Mouse (Mus musculus) embryonic fibroblast, embryonic 13.5 days (primary cell): ENCODE results near the gene CK137956. TPM values are rescaled to one million over a fixed set of nuclear protein-coding genes. Genes with fewer than 3 reads are reported as not detected.
A peak's percentile ranks its signal among the peaks of the same experiment; 100 is the strongest.

Experiments
- H3K27ac ChIP-seq: 2 replicates; pipeline ENCODE4 v1.5.1; 2012; ENCODE audit warnings: low read length, control low read depth, inconsistent platforms; ENCODE audit not compliant: insufficient read depth
- H3K4me1 ChIP-seq: 2 replicates; pipeline ENCODE4 v1.6.1; 2011; ENCODE audit warnings: low read length; ENCODE audit not compliant: control insufficient read depth, insufficient read depth
- H3K4me3 ChIP-seq: 2 replicates; pipeline ENCODE4 v1.5.1; 2011; ENCODE audit warnings: mild to moderate bottlenecking, control low read depth, low read length; ENCODE audit not compliant: insufficient read depth
- CTCF ChIP-seq: IDR thresholded peaks from 2 replicates; pipeline ENCODE4 v1.5.1; 2011; ENCODE audit warnings: mild to moderate bottlenecking, control low read depth, low read length, moderate library complexity, borderline replicate concordance; ENCODE audit not compliant: insufficient read depth
- POLR2A ChIP-seq: IDR thresholded peaks from 2 replicates; pipeline ENCODE4 v1.6.1; 2011; ENCODE audit warnings: low read depth, mild to moderate bottlenecking, control low read depth, low read length, moderate library complexity
- polyA plus RNA-seq: library from polyadenylated mRNA; stranded (reverse); fragments of >200 nt; gene quantifications from 2 replicates; pipeline ENCODE4 v1.2.4, GENCODE M21; 2011; ENCODE audit warnings: low read depth; ENCODE audit not compliant: missing spikeins, insufficient read length

Gene CK137956
- polyA plus RNA-seq = not detected in 2 replicates

DNA sequence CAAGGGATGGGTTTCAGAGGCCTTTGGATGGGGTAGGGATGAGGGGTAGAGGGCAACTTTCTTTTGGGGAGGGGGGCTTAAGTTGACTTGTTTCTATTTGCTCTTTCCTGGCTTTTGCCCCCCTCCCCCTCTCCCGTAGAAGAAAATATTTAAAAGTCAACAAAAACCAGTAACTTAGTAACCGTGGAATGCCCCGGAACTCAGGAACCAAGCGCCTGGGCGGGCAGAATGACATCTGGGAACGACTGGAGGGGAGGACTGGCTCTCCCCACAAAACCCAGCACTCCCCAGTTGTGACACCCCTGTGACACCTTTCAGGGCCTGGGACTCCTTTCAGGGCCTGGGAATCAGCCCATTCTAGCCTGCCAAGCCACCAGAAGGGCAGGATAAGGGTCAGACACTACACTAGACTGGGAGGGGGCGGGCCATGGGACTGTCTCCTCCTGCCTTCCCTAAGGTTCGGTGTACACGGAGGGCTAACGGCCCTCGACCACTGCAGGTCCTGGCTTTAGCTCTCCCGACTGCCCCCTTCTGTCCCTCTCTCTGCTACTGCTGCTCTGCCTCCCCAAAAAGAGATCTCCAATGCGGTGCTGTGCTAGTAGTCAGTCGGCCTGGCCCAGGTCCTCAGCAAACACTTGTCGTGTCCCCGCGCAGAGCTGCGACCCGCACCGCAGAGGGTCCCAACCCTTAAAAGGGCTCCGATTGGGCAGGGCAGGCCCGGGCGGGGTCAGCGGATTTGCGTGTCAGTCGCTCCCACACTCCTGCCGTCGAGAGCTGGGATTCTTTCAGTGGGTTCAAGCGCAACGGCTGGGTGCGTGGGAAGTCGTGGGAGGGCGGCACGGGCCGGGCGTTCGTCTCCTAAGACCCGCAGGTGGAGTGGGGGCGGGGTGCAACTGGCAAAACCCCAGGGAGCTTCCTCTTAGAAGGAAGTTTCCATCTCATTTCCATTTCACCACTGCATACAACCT lies at the start of gene CK137956:
CK137956 (minus strand) TSS at position 51 of the 968 bp plus-strand sequence.
- TF ChIP-seq POLR2A (no peak), CTCF (no peak)
- H3K4me3 ChIP-seq = no peak within 1 kb of the TSS
- H3K27ac ChIP-seq = no peak within 1 kb of the TSS
- no peaks in the 10 kb centered on the region for H3K4me1 ChIP-seq

DNA sequence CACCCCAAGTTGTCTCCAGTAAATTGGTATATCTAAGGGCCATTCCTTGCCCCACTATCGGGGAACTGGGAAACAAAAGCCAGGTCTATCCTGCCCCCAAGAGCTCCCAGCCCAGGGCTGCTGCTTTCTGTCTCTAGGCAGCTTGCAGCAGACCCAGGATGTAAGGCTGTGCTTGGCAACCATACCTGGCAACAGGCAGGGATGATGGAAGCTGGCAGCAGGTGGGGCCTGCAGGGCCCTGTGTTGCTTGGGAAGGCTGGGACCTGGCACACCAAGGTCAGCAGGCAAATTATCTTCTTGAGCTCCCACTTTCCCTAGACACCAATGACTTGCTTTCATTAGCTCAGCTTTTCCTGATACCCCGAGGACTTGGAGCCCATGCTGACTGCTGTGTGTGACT lies 48.7 kb upstream of the CK137956 start:
- TF ChIP-seq CTCF = no peak
- TF ChIP-seq POLR2A = no peak
- H3K27ac ChIP-seq = no peak overlapping the region
- H3K4me3 ChIP-seq = no peak overlapping the region
- no peaks in the 10 kb centered on the region for H3K4me1 ChIP-seq

GRCm38 (mm10) chr4:128004797-128005452 lies 34.2 kb upstream of the CK137956 start:
- no peak for TF ChIP-seq POLR2A
- no peak for TF ChIP-seq CTCF
- no peaks in the 10 kb centered on the region for H3K4me1 ChIP-seq
- no peak overlapping the region for H3K4me3 ChIP-seq
- H3K27ac ChIP-seq = no peak overlapping the region

DNA sequence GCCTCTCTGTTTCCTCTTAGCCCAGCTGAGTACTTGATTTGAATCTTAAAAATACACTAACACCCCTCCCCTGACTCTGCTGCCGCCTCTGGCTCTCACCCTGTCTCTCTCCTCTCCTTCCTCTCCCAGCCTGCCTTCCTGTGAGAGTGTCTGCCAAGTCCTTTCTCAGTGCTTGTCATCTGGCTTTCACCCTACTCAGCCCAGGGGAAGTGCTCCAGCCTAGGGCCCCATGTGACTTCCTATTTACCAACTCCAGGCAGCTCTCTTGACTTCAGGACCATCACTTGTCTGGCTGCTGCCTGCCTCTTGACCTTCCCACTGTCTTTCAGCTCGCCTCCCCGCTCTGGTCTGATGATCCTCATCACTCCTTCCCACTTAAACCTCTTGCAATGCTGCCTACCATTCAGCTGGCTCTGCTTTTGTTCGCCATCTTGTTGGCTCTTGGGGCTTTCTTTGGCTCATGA lies 31.9 kb upstream of the CK137956 start:
- TF ChIP-seq POLR2A (no peak), CTCF (no peak)
- H3K4me3 ChIP-seq = no peak overlapping the region
- H3K27ac ChIP-seq = no peak overlapping the region
- H3K4me1 ChIP-seq = no peaks in the 10 kb centered on the region

DNA sequence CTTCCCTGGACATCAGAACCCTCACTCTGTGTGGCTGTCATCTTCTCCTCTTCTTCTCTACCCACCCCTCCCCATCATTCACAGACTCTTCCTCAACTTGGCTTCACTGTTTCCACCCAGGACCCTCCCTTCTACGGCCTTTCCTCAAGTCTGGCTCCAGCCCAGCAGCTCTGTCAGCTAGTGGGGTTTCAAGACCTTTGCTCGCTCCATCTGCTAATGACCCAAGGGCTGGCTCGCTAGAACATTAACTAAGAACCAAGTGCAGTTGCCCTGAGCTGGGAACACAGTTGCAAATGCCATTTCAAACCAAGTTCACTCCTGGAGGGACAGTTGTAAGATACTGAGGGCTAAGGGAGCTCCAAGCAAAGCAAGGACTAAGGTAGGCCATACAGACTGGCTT lies 28.5 kb upstream of the CK137956 start:
- H3K4me3 ChIP-seq = no peak overlapping the region
- H3K4me1 ChIP-seq = no peaks in the 10 kb centered on the region
- H3K27ac ChIP-seq = no peak overlapping the region
- no peak for TF ChIP-seq CTCF
- TF ChIP-seq POLR2A = no peak

DNA sequence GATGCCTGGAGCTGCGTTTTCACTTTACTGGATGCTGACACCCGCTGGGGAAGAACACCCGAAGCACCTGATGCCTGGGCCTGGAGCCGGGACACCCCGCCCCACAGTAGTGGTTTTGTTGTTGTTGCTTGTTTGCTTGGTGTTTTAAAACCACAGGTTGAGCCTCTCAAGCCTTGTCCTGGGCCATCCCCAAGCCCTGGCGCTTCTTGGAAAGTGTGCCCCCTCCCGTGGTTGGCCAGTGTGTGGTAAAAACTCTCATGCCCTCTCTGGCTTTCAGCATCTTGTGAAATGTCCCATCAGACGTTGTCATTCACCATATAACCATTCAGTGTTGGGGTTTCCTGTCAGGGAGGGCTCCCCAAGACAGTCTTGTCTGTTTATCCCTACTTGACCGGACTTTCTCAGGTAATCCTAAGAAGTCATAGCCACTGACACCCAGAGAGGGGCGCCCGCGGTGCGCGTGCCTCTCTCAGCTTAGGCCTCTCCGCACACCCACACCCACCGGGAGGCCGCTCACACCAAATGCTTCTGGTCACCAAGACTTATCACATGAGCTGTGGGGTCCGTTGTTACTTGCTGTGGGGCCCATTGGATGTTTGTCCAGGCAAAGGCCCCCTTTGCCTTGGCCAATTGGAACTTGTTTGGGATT lies 18.7 kb upstream of the CK137956 start:
- no peaks in the 10 kb centered on the region for H3K4me1 ChIP-seq
- H3K27ac ChIP-seq = no peak overlapping the region
- H3K4me3 ChIP-seq = no peak overlapping the region
- TF ChIP-seq CTCF = no peak
- no peak for TF ChIP-seq POLR2A

- Histone ChIP-seq H3K27ac (no peak overlapping the region), H3K4me3 (no peak overlapping the region), H3K4me1 (no peaks in the 10 kb centered on the region)
- TF ChIP-seq CTCF (no peak), POLR2A (no peak)
These were observed 17.9 kb upstream of the CK137956 start for GRCm38 (mm10) chr4:127988526-127989180.

DNA sequence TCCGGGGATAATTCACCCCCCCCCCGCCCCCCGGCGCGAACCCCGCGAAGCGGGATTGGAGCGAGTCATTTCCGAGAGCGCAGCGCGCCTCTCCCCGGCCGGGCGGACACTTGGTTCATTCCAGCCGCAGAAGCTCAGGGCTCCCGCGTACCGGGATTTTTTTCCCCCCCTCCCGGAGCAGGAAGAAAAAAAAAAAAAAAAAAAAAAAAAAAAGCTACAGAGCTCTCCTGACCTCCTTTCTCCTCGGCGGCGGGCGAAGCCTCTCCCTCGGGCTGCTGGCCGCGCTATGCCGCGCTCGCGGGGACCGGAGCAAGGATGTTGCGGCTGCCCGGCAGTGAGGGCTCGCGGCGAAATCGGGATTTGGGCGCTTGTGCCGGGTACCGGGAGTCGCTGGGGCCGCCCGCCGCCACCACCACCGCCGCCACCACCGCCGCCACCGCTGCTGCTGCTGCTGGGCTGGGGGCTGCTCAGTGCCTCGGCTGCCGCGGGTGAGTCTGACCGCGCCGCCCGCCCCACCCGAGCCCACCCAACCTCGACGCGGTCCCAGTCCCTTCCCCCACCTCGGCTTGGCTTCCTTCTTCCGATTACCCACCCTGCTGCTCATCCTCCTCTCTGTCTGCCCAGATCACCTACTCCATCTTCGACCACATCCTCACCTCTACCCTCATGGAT lies 17.2 kb upstream of the CK137956 start, which contains the start of gene Csmd2:
Csmd2 (plus strand) TSS at position 74 of the 672 bp plus-strand sequence.
- H3K4me3 ChIP-seq = 0 out of 2 replicates have a peak within 1 kb of the TSS, but pooled peaks have one; percentile 4
- no peak for TF ChIP-seq POLR2A
- no peak for TF ChIP-seq CTCF
- no peak within 1 kb of the TSS for H3K27ac ChIP-seq
- no peaks in the 10 kb centered on the region for H3K4me1 ChIP-seq

DNA sequence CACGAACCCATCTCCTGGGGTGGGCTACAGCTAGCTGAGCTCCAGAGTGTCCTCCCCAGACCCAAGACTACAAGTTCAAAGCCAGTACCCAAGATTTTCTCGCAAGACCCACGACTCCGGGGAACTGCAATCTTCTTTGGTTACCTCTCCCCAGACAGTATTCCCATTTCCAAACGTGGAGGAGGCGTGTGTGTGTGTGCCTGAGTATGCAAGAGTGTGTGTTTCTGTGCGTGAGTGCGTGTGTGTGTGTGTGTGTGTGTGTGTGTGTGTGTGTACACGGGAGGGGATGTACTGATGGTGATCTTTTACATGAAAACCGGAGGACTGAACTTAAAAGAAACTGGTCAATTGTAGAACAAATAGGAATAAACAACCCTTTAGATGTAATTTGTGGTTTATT lies 16.5 kb upstream of the CK137956 start:
- Histone ChIP-seq H3K27ac (no peak overlapping the region), H3K4me3 (no peak overlapping the region), H3K4me1 (no peaks in the 10 kb centered on the region)
- TF ChIP-seq CTCF (no peak), POLR2A (no peak)
